Mouse (Mus musculus) cortical plate, adult 2 months (tissue): ENCODE measurements at regions not wholly inside any gene's neighbourhood (a gene's known extent, or its start where the extent isn't known, plus 50 kb on each side); places are given as distances from the start of the nearest gene placed in this dataset.

Experiments used
- CTCF ChIP-seq: fragments of 200-500 bp; IDR thresholded peaks from 2 replicates; pipeline ENCODE4 v1.5.1; 2011; ENCODE audit warnings: mild to moderate bottlenecking, control low read depth, low read length; ENCODE audit not compliant: insufficient read depth; ENCODE audit errors: extremely low read depth
- POLR2A ChIP-seq: fragments of 200-500 bp; IDR thresholded peaks from 2 replicates; pipeline ENCODE4 v1.6.1; 2011; ENCODE audit warnings: mild to moderate bottlenecking, low read length, control low read depth; ENCODE audit not compliant: insufficient read depth; ENCODE audit errors: extremely low read depth

GRCm38 (mm10) chr17:16647942-16648341 is 416.0 kb upstream of the Zfp960 start:
- no peak for TF ChIP-seq POLR2A
- TF ChIP-seq CTCF, result no peak
